Mouse (Mus musculus) heart, postnatal 4 days (tissue): ENCODE data around the gene Ulk3. TPM values are rescaled to one million over a fixed set of nuclear protein-coding genes. Genes with fewer than 3 reads are reported as not detected.
A peak's percentile ranks its signal among the peaks of the same experiment; 100 is the strongest.

ENCODE experiments used
- DNase-seq: peaks from one replicate; pipeline ENCODE4 v3.0.0; 2021
- total RNA-seq, 2 experiments: library from RNA; stranded (reverse); gene quantifications; 2 replicates each; pipeline ENCODE4 v1.2.3; 2021

The Ulk3 gene
- 10 to 100 TPM; 11.9 to 12.3 TPM for total RNA-seq

- peak; percentile 84 for DNase-seq
Observed at GRCm38 (mm10) chr9:57589224-57590126, at the start of gene Ulk3. Gene Ulk3, plus strand, starts transcription at chr9:57589452.

GRCm38 (mm10) chr9:57539550-57539949, 49.7 kb upstream of the Ulk3 start:
- DNase-seq, result no peak

DNA sequence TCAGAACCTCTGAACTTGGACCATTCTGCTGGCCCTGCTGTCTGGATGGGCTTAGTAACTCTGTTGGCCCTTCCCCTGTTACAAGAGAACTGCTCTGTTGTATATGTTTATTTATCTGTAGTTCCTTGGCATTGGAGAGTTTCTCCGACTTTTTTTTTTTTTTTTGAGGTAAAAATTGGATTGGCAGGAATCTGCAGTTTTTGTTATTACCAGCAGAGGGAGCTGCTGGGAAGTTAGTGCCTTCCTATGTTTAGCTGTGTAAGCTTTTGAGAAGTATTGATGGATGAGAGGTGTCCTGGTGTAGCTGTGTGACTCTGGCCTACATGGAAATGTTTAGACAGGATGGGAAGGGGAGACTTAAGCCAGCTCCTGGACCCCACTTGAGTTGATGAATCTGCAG, 47.9 kb upstream of the Ulk3 start:
- peak; percentile 65 for DNase-seq

DNA sequence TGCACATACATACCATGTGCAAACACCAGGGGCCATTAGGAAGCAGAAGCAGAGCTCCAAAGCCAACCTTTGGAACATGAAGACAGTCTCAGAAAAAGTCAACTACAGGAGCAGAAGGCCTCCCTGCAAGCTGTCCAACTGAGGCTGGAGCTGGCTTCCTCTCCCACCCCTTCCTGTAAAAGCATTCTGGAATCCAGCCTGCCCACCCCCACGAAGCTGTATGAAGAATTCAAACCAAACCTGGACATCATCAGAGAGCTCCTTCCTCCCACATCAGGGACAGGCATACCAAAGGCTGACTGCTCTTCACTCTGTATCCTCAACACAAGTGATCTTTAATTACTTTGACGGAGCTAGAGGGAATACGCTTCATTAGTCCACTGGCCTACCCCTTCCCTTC, 45.3 kb upstream of the Ulk3 start:
- DNase-seq, result no peak

GRCm38 (mm10) chr9:57547287-57547686, 42.0 kb upstream of the Ulk3 start:
- peak; percentile 37 for DNase-seq

DNA sequence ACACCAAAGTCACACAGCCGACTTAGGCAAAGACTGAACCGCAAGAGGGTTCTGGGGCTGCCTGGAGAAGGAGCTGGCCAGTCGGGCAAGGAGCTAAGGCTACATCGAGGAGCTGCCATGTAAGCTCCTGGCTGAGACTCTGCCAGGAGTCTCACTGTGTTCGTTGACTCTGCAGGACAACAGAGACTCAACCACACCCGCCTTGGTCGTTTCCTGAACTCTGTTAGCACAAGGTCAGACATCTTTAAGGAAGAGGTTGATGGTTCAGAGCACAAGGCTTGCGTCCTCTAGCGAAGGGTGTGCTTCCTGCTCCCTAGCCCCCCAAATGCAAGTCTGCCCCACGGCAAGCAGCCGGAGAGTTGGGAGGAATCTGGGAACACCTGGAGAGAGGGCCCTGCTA, 41.4 kb upstream of the Ulk3 start:
- no peak for DNase-seq

DNA sequence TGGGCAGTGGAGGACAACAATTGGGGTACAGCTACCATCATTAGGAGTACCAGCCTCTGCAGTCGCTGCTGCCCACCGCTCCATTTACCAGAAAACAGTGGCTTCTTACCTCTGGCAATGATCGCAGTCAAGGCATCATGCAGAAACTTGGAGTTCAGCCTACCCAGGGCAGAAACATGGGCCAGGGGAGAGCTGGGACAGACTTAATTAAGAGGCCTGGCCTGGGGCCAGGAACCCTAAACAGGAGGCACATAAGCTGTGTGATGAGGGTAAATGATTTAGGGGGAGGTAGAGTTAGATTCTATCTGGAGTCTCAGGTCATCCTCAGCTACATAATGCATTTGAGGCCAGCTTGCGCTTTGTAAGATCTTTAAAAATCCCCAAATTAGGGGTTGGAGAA, 40.1 kb upstream of the Ulk3 start:
- no peak for DNase-seq

- peak; percentile 77 for DNase-seq
Observed at GRCm38 (mm10) chr9:57550126-57550862, 39.0 kb upstream of the Ulk3 start.

GRCm38 (mm10) chr9:57552139-57552887, 36.9 kb upstream of the Ulk3 start, which contains the start of gene Mpi:
Gene Mpi, minus strand, starts transcription at chr9:57552763.
- DNase-seq, result peak; percentile 78

GRCm38 (mm10) chr9:57553119-57553518, 36.1 kb upstream of the Ulk3 start:
- DNase-seq, result no peak

- no peak for DNase-seq
Observed at GRCm38 (mm10) chr9:57554753-57555152, 34.5 kb upstream of the Ulk3 start.

- DNase-seq, result no peak
Observed at GRCm38 (mm10) chr9:57557215-57557614, 32.0 kb upstream of the Ulk3 start.

GRCm38 (mm10) chr9:57558625-57559024, 30.6 kb upstream of the Ulk3 start:
- no peak for DNase-seq

DNA sequence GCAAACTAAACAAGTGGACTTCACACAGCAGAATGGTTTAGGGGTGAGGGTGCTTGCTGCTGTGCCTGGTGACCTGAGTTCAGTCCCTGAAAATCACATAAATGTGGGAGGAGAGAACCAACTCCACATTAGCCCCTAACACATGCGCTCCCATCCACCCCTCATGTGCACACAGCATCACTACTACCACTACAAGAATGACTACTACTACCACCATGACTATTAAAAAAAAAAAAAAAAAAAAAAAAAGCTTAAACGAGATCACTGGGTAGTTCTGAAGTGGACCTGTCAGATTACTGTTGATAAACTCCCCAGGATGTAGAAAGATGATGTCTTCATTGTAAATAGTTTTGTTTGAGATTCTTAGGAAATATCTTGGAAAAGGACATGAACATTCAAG, 29.7 kb upstream of the Ulk3 start:
- DNase-seq, result no peak

DNA sequence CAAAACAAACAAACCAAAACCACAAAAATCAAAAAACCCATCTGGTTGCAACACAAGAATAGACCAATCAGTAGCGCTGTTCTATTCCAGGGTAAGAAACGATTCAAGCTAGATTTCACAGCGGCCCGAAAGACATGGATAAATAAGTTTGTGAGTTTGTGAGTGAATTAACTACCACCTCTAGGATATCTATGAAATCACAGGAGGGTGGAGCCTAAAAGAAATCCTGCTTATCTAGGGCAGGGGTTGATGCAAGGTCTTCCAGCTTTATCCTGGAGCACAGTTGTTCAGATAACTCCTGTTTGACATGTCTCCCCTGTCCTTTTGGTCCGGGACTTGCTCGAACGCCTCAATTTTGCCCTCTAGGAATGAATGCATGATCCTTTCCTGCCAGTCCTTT, 29.0 kb upstream of the Ulk3 start:
- no peak for DNase-seq

DNA sequence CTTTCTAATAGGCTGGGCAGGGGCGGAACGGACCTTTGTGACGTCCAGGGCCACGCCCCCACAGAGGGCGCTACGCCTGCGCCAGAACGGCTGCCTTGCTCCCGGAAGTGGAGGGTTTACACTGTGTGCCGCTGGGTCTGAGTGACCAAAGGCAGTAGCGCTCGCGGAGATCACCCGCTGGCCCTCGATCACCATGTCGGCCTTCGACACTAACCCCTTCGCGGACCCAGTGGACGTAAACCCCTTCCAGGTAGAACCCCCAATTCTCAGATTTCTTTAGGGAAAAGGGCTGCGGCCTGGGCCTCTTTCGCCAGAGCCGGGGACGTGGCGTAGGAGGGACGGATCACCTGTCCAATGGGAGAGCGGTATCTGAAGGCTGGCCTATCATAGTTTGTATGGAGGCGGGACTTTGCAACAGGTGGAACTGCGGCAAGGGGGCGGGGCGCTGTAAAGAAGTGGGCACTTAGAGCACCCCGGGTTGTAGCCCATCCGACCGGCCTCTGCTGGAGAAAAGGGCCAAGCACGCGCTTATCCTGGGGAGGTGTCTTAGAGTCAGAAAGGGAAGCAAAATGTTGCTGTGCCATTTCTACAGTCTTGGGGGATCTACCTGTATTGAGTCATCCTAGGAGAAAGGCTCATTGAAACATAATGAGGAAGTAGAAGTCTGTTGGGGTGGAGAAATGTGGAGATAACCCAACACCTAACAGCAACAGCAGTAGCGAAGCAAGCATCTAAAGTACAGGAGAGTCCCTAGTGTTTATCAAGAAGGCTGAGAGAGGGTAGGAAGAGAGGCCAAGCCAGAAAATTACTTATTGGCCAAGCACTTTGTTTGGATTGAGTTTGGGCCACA, 28.2 kb upstream of the Ulk3 start, which contains the start of gene Scamp2:
Scamp2 (plus strand) TSS at position 83 of the 850 bp plus-strand sequence.
- peak; percentile 93 for DNase-seq

DNA sequence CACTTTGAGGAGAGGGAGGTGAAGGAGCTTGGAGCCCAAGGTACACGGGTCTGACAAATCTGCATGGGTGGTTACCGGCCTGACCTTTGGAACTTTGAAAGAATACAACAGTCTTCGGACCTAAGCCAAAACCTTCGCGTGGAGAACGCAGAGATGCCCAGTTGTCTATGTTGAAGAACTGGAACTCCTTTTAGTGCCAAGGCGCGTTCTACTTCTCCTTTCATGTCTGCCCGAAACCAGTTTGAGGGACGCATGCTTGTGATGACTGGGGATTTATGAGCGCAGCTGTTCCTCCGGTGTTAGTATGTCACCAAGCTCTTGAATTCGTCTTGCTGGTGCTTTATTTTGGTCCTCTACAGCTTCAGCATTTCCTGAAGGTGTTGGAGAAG, 27.5 kb upstream of the Ulk3 start:
- no peak for DNase-seq

GRCm38 (mm10) chr9:57562896-57563372, 26.3 kb upstream of the Ulk3 start:
- DNase-seq, result peak; percentile 74

- DNase-seq, result no peak
Observed at GRCm38 (mm10) chr9:57564609-57565008, 24.6 kb upstream of the Ulk3 start.

GRCm38 (mm10) chr9:57565741-57566221, 23.5 kb upstream of the Ulk3 start:
- peak; percentile 62 for DNase-seq

DNA sequence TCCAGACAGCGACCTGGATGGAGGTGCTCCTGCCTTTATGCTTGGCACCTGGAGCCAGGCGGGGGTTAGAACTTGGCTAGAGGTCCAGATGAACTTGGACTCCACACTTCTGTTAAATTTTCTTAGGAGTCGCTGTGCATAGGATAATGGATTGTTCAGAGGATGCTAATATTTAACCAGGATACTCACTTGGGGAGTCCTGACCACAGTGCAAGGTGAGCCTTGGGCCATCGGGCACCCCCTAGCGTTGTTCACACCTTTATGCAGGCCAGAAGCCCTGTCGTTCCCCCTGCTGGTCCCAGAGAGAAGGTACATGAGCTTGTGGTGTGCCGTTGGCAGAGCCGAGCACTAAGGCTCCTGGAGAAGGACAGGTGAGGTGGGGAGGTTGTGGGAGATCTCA, 22.4 kb upstream of the Ulk3 start:
- DNase-seq, result no peak
